21 mouse cellular contexts compared by ENCODE assay signal in genomic region chr1:135617344-135617743, GRCm38 (mm10).
"Had no signal": no experiment of that assay in that cellular context is flagged by ENCODE, and none has a peak within 500 bp of the region (broad histone marks: within the 10 kb centered on the region; RNA-seq: fewer than 3 reads in every experiment).

No protein-coding gene starts in this region.

- H3K27ac ChIP-seq: limb, embryonic 10.5 days; limb, embryonic 13.5 days; liver, embryonic 13.5 days; neural tube, embryonic 12.5 days; neural tube, embryonic 15.5 days; stomach, embryonic 15.5 days had no signal

- DNase-seq: kidney, adult 18-20 months; kidney, adult 9 months; kidney, postnatal 14 days; kidney, postnatal 4 days; liver; liver, embryonic 13.5 days; liver, postnatal 0 days; lung, embryonic 14.5 days; lung, postnatal 14 days; lung, postnatal 4 days; midbrain, embryonic 14.5 days; right cerebral cortex, adult 18-20 months; right cerebral cortex, postnatal 25 days; spleen, adult 18-20 months; thymus, postnatal 25 days had no signal

- ATAC-seq: intestine, embryonic 16.5 days; liver, postnatal 0 days had no signal

- H3K4me3 ChIP-seq: limb, embryonic 10.5 days; limb, embryonic 13.5 days; liver, embryonic 13.5 days; neural tube, embryonic 12.5 days; neural tube, embryonic 15.5 days; stomach, embryonic 15.5 days had no signal
